Mouse (Mus musculus): Measurements from ENCODE around the gene Osbp2.

Osbp2 gene

DNA sequence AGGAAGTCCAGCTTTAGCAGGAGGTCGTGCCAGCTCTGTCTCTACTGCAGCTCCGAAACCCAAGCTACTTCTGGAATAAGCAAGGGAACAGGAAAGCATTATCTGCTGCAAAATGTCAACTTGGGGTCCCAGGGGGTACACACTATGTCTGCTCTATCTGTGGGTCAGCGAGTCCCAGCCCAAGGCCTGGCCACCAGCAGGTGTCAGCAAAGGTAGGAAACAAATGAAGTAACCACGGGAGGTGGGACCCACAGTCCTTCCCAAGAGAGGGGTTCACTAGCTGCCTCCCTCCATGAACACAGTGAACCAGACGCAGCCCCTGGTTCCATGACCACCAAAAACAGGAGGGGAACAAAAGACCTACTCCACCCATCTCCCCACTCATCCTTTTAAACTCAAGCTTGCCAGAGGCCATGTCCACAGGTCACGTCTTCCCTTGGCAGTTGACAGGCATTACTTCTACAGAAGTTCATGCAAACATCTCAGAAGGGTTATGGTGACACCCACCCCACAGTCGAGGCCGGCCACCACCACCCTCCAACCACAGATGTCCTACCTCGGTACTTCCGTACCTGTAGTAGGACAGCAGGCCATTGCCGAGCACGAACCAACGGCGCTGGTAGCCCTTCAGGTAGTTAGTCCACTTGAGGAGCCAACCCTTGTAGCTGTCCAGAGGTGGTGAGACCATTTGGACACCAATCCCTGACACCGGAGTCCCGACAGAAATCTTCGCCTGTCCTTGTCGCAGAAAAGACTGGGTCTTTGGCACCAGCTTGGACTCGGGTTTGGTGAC, 846 bp downstream of the Osbp2 start:
- DNase-seq = no peak

DNA sequence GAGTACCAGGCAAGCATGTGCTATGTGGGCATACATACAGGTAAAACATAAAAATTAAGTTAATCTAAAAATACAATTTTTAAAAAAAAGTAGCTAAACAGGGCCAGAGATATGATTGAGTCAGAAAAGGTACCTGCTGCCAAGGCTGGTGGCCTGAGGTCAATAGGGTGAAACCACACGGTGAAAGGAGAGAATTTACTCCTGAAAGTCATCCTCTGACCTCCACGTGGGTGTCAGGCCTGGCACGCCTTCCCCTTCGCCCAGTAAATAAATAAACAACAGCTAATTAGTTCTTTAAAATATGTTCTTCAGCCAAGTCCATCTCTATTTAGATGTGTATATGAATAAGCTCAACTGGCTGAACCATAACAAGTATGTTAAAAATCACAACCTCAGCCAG, 3.3 kb downstream of the Osbp2 start:
- no peak for DNase-seq

DNA sequence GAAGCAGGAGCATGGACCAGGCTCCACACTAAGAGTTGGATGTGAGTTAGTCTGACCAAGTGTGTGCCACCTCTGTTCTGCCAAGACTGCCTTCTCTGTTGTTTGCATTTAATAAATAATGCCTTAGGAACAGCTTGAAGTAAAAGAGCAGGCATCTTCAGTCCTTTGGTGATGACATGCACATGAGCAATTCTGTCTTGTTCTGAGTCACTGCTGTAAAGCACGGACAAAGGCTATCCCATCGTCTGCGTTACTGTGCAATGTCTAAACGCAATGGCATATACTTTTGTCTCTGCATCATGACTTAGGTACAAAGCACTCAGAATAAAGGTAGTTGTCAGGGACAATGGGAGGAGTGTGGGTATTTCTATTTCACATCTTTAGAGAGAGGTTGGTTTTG, 3.9 kb downstream of the Osbp2 start:
- no peak for DNase-seq

DNA sequence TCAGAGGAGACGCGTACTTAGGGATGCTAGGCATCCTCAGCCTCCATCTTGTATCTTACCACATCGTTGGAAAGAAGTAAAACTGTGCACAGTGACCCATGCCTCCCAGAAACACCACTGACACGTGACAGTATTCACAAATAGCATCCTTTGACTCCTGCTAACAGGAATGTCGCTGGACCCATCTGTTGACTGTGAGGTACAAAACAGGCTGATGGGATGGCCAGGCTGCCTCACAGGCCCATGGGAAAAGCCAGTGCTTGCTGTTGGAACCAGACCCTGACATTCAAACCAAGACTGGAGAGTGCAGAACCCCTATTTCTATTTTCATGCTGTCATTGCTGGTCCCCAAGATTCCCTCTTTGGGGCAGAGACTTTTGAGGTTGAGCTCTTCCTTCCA, 5.8 kb downstream of the Osbp2 start:
- DNase-seq = no peak

DNA sequence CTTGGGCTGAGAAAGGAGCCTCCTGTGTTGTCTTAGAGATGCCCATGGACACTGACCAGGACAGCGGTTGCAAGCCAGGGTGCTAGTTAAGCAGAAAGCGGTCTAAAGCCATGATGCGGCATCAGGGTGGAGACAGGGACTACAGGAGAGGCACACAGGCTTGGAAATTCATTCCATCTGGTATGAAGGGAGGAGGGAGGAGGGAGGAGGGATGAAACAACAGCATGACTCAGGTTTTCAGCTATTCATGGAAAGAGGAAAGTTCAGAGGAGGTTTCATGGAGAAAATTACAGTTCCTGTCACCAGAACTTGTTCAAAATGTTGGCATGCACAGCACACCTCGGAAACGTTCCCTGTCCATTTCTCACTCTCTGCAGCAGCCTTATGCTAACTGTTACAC, 7.9 kb downstream of the Osbp2 start:
- DNase-seq = no peak

DNA sequence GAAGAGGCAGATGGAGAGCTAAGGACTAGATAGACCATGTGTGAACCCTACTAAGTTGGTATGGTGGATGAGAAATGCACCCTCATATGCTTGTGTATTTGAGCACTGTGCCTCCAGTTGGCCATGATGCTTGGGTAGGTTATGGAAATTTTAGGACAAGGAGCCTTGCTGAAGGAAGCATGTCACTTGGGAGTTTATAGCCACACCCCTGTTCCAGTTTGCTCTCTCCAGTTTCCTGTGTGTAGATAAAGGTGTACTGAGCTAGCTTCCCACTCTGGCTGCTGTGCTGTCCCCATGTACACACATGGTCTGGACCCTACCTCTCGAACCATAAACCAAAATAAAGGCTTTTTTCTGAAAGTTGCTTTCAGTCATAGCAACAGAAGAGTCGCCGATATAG, 9.5 kb downstream of the Osbp2 start:
- no peak for DNase-seq

DNA sequence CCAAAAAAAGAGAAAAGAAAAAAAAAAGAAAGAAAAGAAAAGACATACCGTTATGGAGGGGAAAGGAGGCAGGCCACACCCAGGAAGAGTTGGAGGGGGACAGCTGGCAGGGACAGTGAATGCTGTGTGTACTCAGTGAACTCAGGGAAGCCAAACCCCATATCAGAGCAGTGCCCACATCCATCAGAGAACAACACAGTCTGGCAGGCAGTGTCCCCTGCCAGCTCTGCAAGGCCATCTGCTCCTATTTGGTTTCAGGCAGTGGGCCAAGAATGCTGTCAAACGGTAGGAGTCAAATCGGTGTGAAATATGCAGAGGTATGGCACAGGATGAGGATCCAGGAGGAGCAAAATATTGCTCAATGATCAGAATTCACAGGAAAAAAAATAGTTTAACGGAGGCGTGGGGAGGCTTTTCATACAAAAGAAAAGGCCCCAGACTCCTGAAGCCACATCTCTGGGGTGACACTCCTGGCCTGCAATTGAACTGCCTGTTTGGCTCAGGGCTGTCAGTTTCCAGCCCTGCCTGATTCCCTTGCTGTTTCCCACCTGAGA, 10.1 kb downstream of the Osbp2 start:
- DNase-seq = no peak

DNA sequence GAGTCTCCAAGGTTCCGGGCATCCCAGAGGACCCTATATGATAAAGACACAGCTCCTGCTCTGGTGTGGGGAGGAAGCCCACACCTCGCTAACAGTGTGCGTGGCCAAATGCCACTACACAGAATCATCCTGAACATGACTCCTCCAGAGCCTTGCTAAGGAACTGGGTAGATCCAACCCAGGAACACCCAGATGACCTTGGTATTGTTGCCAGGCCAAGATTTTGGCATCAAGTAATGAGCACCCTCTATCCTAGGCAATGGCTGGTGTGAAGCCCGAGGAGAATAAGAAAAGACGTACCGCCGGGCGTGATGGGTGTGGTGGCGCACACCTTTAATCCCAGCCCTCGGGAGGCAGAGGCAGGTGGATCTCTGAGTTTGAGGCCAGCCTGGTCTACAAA, 10.7 kb downstream of the Osbp2 start:
- no peak for DNase-seq

DNA sequence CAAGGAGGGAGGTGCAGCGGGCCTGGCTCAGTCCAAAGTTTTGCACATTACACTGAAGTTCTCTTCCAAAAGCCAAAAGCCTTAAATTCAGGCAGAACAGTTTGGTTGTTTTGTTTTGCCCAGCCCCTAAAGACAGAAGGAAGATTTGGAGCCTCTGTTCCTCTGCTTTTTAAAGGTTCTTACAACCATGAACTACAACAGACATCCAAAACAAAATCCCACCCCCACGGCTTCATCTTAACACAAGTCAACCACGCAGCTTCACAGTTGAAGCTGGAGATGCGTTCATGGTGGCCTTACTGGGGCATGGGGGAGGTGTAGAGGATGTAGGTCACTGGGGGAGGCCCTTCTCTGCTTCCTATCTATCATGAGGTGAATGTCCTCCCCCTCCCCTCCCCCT, 11.8 kb downstream of the Osbp2 start:
- DNase-seq = no peak

DNA sequence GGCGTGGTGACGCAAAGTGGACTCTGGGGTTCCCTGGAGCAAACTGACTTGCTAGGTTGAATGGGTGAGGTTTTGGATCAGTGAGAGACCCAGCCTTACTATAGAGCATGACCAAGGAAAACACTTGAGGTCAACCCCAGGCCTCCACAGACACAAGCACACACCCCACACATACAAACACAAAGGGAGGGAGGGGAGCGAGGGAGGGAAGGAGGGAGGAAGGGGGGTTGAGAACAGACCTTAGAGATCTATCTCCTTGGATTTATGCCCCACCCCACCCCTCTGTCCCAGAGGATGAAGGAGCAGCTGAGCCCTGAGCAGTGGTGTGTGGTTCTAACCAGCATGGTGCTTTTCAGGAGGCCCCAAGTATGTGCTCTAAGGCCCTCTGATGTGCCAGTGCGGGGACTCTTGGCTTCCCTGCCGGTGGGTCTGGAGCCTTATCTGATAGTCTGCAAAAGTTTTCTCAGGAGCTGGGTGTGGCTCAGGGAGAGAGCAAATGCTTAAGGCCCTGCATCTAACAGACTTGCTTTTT, 12.9 kb downstream of the Osbp2 start:
- no peak for DNase-seq

DNA sequence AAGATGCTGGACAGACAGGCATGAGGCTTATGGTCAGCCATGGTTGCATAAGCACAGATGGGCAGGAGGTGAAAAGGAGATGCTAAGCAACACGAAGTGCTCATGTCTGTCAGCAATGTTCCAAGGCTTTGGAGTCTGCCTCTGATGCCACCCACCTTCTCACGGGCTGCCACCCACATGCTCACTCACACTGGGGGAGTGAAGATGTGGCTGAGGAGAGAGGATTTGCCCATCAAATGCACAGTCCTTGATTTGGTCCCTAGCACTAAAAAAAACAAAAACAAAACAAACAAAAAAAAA, 13.4 kb downstream of the Osbp2 start:
- no peak for DNase-seq

DNA sequence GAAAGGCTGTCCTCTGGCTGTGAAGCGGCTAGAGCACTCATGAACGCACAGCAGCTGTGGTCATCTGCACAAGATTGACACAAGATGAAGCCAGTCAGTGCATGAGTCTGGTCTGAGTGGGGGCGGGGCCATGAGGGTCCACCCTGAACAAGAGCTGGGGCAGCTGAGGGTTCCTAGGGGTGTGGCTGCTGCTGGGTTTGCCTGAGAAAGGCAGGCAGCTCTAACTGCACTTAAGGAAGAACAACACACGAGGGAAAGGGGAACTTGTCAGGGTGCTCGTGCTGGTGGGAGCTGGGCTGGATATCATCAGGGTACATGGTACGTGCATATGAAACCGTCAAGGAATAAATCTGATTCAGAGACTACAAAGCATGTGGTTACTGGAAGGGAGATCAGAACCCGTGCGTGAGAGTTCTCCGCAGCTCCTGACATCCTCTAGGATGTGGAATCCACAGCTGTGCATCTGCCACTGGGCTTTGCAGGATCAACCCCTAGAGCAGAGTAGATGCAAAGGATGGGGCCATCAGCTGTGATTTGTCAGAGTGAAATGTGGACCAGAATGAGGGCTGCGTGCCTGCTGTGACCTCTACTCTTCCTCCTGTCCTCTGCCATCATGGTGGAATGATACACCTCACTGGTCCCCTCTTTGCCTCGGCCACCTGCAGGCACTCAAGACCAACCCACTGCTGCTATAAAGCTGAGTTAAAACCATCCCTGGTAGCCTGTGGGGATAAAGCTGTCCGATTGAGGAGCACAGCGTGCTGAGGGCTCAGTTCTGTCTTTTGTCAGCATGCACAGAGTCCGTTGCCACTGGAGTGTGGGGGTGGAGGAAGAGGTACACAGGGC, 14.0 kb downstream of the Osbp2 start:
- no peak for DNase-seq

DNA sequence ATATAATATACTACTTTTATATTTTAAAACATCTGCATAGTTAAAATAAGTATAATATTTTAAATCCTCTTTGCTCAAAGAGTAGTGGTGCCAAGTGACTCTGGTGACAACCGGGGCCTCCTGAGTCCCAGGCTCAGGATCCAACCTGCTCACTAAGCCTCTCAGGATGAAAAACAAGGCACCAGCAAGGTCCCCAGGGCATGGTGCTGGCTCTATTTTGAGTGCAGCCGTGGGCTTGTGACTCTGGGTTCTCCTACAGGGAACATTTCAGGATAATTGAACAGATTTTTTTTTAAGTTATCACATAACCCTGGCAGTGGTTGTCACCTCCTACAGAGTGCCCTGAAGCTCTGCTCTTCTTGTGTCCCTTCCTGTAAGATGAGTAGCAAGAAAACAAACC, 17.4 kb downstream of the Osbp2 start:
- no peak for DNase-seq

DNA sequence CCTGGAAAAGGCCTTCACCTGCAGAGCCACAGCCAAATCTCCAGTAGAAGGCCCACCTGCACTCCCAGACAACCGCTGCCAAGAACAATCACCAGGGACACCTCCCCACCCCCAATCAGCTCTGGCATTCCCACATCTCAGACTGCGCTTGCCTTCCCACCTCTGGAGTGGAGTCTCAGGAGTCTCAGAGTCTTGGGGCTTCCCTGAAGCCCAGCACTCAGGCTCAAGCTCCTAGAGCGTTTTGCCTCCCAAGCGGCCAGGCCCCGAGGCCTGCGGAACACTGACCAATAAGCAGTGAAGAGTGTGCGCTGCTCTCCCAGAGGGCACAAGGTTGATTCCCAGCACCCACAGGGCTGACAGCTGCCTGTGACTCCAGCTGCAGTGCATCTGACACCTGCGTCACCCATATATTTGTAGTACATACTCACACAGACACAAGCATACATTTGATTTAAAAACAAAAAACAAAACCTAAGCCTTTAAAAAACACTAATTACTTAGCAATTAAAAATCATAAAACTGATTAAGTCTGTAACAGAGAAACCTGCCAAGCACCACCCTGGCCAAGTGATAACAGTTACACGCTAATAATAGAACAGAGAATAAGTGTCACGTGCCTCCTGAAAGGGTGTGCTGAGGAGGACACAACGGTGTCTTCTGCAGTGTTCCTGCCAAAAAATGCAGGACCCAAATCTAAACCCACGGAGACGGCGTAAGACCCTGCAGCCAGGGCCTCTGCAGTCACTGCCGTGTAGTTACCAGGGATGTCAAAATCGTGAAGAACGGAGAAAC, 19.6 kb downstream of the Osbp2 start:
- no peak for DNase-seq

DNA sequence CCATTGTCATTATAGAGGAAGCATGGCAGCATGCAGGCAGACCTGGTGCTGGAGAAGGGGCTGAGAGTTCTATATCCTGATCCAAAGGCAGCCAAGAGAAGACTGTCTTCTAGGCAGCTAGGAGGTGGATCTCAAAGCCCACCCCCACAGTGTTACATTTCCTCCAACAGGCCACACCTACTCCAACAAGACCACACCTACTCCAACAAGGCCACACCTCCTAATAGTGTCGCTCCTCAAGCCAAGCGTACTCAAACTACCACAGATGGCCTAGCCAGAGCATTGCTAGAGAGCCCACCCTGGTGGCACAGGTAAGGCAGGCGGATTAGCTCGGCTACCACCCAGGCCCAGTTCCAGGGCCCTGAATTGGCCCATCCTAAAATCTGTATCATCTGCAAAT, 28.4 kb downstream of the Osbp2 start:
- DNase-seq = no peak

DNA sequence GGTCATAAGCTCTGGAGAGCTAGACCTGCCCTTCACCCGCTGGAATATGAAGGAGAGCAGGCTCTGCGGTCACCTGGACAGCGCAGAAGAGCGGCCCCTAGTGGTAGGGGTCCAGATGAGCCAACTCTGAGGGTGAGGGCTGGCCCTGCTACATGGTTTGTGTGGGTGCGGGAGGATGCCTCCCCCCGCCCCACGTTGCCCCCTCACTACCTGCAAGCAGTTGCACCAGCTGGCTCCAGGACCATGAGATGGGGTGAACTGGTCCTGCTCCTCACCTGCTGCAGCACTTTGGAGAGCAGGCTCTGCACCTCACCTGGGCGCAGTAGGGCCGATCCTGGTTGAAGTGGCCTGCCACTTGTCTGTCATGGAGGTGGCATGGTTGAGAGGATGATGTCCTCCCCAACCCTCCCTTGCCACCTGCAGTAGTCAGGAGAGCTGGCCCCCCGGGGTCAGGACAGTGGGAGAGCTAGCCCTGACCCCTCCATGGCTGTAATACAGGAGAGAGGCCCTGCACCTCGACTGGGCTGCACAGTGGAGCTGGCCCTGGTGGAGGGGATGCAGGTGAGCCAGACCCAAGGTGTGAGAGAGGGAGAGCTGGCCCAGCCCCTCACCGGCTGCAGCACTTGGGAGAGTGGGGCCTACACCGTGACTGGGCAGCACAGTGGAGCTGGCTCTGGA, 29.1 kb downstream of the Osbp2 start:
- peak in 1 of 2 experiments; percentile 7 for DNase-seq

DNA sequence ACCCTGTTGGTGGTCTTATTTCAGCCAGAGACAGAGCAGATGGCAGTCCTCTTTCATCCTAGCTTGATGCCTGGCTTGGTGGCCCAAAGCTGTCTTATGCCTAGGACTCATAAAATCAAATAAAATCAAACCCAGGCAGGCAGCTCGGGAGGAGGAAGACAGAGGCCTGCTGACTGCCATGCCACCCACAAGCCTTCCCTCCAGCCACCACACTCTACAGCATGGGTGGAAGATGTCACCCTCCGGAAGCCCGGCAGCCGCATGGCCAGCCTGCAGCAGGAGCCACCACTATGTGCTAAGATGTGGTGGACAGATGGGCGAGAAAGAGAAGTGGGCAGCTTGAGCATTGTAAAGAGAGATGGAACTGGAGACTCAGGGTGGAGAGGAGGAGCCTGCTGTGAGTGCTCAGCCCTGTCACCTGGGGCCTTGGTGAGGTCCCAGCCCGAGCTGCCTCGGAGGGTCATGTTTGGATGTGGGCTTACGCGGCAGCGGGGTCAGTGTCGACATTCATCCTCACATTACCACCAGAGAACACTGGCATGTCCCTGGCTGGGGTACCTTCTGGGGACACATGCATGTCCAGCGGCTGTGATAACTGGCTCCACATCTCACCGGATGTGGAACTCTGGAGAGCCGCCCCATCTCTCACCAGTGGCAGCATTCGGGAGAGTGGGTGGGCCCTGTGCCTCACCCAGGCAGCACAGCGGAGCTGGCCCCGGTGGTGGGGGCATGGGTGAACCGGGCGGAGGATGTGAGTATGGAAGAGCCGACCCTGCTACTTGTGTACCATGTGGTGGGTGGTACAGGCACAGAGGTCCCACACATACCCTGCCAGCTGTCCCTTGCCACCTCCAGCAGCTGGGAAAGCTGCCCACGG, 29.9 kb downstream of the Osbp2 start:
- DNase-seq = no peak

DNA sequence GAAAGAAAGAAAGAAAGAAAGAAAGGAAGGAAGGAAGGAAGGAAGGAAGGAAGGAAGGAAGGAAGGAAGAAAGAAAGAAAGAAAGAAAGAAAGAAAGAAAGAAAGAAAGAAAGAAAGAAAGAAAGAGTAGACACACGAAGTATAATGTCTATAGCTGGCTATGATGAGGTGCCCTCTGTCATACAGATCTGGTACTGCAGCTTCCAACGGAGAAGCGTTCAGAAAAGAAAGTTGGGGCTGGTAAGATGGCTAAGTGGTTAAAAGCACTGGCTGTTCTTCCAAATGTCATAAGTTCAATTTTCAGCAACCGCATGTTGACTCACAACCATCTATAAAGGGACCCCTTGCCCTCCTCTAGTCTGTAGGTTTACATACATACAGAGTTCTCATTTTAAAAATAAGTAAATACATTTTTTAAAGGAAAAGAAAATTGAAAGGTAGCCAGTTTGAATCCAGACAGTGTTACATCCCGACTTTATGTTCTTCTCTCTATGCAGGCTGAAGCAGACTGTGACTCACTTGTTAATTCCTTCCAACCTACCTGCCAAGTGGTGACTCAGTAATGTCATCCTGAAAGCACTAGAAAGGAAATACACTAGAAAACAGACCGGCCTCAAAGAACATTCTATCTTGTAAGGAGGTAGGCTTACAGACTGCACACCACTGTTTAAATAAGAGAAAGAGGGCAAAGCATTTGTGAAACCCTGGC, 31.4 kb downstream of the Osbp2 start:
- no peak for DNase-seq

DNA sequence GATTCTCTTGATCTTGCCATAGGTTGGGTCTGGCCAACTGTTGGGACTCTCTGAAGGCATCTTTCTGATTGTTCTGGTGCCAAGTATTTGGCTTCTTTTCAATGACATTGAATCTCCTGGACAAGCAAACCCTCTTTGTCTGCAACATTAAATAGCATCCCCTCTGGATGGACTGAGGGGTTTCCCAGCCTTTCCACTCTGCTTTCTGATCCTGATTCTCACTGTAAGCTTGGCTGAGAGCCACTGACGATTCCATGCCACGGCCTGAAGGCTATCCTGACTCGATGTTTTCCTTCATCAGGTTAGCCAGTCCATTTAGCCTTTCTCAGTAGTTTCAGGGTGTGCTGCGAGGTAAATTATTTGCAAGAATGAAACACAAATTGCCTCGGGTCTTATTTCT, 34.0 kb downstream of the Osbp2 start:
- DNase-seq = no peak

DNA sequence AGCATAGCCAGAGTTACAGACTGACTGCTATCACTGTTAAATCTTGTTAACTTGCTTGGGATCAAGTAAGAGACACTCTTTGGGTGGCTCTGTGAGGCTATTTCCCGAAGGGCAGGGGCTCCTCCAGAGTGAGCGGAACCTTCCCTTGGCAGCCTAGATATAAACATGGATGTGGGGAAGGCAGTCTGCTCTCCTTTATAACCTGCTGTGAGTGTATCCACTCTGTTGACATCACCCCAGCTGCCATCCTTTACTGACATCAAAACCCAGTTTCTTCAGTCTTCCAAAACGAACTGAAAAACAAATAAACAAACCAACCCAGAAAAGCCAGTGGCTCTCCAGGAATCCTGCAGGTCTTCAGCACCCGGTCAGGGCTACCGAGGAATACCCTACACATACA, 39.6 kb downstream of the Osbp2 start:
- no peak for DNase-seq

DNA sequence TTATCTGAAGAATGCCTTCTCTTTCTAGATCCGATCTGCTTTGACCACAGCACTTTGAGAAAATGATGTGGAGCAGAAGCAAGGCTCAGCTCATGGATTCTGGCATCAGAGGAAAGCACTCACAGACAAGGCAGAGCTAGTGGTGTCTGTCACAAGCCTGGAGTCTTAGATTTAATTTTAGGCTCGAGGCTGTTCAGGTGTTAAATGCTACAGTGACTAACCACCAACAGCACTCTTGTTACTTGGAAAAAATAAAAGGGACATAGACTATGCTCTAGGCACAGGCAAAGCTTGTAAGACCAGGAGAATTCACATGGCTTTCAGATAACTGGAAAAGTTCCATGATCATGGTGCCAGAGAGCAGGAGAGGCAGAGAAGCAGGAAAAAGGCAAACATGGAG, 40.3 kb downstream of the Osbp2 start:
- no peak for DNase-seq
